Mouse (Mus musculus) 3134 (cell line): ENCODE results near the gene Paqr7.

ENCODE experiments used
- DNase-seq: peaks from one replicate; pipeline ENCODE4 v3.0.0-alpha.2; 2011; ENCODE audit warnings: low spot score; ENCODE audit not compliant: insufficient read length; ENCODE audit errors: extremely low read depth

Gene Paqr7

DNA sequence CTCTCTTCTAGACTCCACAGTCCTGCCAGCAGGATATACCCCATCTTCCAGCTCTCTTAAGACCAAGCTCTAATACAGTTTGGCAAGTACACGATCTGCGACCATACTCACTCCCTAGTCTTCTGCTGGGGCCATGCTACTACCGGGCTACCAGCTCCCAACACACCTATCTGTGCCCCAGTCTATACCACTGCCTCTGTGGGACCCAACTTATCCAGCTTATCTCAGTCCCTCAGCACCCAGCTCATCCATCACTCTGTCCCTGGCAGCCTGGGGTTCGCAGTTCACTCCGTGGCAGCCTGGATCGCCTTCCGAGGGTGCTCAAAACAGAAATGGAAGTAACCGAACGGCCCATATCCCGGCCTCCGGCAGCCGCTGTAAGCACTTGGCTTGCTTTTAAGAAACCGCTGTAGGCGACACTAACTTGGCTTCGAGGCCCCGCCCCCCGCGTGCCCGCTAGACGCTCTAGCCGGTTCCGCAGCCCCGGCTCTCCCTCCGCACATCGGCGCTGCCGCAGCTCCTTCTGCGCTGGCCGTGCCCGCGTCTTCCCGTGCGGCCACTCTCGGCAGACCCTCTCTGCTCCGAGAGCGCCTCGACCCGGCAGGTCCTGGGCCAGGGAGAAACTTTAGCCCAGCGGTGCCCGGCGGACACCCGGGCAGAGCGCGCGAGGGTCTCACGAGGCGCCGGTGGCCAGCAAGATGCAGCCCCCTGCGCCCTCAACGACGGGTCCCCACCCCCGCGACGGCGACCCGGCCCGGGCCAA lies 37.8 kb downstream of the Paqr7 start:
- DNase-seq, result peak; percentile 74

DNA sequence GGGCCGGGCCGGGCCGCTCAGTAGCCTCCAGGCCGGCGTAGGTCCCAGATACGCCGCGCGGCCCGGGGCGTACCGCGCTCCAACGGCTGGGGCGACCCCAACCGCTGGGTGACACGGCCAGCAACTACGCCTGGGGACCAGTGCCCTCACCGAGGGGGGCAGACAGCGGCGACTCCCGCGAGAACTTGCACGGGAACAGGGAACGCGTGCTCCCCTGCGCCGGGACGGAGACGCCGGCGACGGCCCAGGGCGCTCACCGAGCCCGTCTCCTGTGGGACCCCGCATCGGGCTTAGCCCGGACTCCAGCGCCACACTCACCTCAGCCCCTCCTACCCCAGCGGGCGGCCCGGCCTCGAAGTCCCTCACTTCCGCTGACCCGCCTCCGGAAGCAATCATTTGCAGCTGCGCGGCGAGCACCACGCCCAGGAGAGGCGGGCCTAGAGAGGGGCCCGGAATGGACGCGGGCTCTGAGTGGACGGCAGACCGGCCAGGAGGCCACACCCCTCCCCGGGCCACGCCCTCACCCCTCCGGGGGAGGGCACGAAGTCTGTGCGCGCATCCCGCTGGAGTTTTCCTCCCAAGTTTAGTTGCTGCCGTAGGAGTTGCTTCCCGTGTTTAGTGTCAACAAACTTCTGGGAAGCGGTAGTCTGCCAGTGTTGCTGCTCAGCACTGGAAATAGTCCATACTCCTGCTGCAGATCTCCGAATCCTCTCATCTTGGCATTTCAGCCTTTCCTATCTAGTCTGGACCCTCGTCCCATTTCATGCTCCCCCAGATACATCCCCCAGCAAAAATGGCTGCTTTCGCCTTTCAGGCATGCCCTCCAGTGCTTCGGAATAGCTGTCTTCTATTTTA lies 38.7 kb downstream of the Paqr7 start, which contains the start of gene Mtfr1l:
Gene Mtfr1l, minus strand, starts transcription at position 456 of the 855 bp plus-strand sequence.
- DNase-seq, result peak; percentile 98

DNA sequence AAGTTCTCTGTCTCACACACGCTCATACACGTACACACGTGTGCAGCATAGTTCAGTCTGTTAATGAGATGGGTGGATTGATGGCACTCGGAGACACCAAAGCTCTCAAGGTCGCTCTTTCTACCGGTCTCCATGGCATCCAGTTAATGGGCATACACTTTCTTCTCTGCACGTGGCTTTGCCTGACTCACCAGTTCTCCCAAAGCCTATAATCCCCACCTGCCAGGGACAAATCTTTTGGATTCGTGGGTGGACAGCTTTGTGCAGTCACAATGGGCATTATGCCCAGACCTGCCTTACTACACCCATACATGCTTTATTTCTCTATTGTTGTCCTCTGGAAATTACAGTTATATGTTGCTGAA lies 39.3 kb downstream of the Paqr7 start:
- DNase-seq, result no peak

DNA sequence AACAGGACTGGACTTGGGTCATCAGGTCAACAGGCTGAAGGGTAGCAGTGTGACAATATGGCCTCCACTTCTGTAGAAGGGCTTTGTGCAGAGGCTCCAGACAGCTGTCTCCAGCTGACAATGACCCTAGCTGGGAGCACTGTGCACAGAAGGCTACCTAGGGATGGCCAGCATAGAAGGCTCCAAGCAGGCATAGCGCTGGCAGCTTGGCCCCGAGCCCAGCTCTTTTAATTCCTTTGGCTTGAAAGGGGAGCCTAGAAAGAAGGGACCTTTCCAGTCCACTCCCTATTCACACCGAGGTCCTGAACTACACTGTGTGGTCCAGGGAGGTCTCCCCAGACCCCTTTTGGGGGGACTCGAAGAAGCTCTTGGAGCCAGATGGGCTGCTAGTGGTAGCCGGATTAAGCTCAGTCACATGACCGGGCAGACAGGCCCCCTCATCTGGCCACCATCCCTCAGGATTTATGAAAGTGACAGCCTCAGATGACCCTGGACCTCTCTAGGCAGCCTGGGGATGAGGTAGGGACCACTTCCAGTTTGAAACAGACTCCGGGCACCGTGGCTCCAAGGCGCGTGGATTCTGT lies 42.6 kb downstream of the Paqr7 start:
- DNase-seq, result no peak

DNA sequence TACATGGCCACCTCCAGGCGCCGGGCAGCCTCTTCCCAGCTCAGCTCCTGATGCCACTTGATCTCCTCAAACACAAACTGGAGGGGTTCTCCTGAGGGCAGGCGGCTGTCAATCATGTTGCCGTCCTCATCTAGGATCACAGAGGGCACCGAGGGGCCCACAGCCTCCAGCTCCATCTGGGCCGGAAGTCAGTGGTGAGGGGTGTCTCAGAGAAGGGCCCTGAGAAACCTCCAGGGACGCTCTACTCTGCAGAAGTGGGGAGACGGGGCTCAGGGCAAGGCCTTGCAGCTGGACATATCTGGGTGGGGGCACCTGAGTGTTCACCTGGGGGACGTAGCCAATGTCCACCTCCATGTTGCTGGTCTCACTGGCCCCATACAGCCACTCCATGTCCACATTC lies 46.2 kb downstream of the Paqr7 start:
- no peak for DNase-seq

DNA sequence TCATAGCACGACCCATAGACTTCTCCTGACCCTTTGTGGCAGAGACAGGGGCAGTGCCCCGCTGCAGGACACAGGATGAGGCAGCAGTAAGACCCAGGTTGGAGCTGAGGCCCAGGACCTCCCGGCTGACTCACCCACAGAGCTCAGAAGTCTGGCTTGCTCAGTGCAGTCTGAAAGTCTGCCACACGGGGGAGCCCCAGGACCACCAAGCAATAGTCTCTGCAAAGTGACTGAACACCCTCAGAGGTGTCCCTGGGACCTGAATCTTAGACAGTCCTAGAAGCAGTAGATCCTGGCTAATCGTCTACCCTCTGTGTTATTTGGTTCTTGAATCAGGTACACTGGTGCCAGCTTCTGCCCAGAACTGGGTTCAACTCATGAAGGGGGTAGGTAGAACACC lies 46.8 kb downstream of the Paqr7 start:
- peak; percentile 65 for DNase-seq

DNA sequence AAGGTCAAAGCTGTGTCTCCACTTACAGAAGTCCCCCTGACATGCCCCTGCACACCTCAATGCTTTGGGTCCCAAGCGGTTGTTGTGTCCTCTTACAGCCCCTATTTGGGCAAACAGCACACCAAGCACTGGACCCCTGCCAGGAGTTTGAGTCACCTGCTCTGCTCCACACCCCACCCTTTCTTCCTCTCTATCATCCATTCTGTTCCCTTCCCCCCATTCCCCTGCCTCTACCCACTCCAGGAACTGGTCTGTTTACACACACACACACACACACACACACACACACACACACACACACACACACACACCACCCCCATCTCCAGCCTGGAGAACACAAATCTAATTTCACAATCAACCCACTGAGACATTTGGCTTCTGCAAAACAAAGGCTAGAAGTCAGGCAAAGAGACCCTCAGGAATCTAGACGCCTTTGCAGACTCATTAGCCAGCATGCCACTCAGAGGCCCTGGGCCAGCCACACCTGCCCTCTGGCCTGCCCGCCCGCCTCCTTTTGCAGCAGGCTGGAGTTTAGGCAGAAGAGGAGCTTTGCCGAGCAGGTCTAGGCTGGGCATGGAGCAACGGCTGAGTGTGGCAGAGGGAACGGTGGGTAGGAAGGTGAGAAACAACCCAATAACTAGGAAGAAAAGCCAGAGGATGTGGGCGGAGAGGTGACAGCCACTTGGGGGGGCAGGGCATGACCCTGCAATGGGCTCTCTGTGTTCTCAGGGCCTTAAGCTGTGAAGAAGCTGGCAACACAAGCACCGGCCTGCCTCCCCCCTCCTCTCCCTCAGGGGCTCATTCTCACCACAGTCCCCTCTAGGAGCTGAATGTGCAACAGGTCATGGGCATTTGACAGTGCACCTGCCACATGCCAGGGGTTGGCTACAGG lies 50.6 kb downstream of the Paqr7 start:
- DNase-seq, result no peak

DNA sequence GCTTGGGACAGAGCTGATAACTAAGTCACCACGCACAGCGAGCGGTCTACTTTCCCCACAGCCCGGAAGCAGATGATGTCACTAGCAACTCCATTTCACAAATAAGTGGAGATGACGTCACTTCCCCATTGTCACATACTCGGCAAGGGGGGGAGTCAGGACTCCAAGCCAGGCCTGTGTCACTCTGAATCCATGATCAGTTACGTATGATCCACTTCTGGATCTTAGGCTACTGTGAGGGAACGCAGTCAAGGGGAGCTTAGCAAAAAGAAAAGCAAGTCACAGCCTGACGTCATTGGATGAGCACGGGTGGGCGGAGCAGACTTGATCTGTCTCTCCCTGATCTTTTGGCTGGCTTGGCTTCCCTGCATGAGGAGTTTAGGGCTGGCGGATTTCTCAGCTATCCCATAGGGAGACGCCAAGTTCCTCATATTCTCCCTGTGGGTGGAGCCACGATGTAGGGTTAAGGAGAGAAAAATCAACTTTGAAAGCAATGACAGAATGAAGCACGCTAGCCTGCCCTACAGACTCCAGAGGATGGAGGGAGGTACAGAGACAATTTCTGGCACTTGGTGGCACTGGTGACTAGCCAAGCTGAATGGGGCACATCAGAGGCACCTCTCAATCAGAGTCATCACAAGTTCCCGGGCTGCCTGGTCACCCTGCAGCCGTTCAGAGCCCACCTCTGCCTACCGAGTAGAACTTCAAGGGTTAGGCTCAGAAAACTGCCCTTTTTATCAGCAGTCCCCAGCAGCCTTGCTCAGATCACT lies 51.9 kb downstream of the Paqr7 start:
- DNase-seq, result no peak

DNA sequence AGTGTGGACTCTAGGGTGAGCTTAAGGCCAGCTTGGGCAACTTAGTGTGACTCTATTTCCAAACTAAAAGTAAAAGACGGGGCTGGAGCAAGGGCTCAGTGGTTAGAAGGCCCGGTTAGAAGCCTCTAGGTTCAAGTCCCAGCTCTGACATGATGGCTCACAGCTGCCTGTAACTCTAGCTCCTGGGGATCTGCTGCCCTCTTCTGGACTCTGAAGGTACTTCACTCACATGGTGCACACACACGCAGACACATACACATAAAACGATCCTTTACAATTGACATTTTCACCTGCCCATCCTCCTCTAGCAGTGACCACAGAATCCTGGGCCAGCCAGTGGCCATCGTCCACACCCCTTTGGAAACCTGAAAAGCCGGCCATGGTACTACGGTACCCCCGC lies 53.4 kb downstream of the Paqr7 start:
- DNase-seq, result no peak

DNA sequence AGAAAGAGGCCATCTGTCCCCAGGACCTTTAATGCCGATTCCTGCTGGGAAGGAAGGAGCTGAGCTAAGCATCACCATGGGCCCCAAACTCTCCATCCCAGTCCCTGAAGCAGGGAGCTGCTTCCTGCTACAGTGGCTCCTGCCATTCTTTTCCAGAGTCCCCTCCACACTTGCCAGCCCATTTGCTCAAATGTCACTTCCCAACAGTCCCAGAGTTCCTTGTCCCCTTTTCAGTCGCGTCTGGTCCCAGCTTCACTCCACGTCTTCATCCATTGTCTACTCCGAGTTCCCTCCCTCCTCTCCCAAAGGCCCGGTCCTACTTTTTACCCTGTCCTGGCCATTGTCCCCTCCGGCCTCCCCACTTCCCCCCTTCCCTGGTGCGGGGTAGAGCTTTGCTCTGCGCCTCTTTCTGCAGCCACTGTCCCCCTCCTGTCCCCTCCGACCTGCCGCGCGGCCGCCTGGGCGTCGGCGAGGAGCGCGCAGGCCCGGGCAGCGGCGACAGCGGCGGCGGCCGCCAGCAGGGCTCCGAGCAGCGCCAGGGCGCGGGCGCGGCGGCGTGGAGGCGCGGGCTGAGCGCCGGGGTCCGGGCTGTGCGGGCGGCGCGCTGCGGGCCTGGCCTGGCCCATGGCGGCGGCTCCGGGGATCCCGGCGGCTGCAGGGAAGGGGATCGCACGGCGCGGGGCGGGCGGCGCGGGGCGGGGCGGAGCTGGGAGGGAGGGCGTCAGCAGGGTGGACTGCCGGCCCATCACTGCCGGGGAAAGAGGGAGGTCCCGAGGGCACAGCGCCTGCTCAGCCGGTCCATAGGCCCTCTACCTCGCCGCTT lies 55.2 kb downstream of the Paqr7 start, which contains the start of gene Selenon:
Gene Selenon, minus strand, starts transcription at position 673 of the 823 bp plus-strand sequence.
- DNase-seq, result peak; percentile 70

DNA sequence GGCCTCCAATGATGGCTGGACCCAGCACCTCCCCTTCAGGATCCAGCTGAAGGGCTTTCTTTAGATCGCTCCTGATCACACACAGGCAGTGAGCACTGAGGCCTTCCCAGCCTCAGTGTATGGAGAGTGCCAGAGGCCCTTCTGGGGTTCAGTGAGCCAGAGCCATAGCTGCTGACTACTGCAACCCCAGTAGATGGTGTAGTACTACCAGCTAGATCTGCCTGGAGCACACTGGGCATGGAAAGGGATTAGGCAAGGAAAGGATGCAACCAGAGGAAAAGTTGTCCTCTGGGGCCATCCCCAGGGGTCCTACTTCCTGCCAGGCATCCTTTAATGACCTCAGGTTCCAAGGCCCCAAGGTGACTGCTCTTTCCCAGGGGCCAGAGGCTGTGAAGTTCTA lies 57.1 kb downstream of the Paqr7 start:
- DNase-seq, result no peak

DNA sequence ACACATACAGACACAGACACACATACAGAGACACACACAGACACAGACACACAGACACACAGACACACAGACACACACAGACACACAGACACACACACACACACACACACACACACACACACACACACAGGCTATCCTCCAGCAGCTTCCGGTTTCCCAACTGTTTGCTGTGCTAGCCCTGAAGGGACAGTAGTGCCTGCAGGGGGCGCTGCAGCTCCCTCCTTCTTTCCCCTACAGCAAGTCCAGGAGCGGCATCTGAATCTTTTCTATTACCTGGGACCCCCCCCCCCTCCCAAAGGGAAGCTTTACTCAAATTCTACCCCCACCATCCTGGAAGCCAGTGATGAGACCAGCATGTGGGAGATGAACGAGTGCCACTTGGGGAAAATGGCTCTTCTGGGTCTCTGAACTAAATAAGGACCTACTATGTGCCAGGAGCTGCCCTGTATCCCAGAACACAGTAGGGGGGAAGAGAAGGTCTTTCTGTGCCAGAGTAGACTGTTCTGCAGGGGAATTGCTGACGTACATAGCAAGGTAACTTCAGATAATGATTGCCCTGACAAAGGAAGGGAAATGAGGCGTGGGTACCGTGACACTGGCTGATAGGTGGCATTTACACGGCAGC lies 59.6 kb downstream of the Paqr7 start:
- DNase-seq, result no peak

DNA sequence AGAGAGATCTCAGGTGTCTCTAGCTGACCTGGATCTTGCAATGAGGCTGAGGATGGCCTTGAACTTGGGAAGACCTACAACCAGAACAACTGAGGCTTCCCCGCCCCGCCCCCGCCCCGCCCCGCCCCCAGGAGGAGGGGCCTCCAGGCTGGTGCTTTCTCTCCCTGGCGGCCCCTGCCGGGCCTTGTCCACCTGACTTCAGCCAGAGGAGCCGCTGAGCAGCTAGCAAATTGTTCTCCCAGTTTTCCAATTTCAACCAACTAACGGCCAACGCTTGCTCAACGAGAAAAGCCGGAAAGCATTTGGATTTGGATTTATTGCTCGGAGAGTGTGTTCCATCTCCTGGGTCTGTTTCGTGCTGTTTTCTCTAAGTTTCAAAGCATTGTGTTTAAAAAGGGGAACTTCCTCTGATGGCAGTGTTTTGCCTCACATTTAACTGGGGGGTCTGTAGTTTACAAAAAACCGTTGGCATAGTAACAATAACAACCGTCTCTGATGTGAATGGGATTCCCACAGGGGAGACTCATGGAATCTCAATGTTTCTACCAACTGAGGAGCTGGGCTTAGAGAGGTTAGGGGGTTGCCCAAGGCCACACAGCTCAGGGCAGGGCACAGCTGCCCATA lies 61.2 kb downstream of the Paqr7 start:
- no peak for DNase-seq

DNA sequence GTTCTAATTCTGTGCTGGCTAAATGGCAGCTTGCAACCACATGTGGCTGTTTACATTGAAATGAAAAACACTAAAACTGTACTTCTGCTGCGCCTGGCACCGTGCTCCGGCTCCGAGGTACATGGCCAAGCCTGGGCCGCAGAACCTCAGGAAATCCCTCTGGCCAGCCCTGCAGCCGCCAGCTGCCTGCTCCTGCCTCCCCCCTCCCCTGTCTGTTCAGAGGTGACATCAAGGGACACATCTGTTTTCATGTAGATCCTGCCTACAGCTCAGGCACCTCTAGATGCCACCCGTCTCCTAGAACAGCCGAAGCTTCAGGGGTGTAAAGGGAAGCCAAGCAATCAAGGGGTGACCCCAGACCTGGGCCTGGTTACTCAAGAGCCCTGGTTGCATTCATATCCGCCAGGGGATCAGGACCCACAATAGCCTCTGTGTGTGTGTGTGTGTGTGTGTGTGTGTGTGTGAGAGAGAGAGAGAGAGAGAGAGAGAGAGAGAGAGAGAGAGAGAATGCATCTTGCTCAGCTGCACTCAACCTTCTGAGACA lies 62.1 kb downstream of the Paqr7 start:
- peak; percentile 55 for DNase-seq

DNA sequence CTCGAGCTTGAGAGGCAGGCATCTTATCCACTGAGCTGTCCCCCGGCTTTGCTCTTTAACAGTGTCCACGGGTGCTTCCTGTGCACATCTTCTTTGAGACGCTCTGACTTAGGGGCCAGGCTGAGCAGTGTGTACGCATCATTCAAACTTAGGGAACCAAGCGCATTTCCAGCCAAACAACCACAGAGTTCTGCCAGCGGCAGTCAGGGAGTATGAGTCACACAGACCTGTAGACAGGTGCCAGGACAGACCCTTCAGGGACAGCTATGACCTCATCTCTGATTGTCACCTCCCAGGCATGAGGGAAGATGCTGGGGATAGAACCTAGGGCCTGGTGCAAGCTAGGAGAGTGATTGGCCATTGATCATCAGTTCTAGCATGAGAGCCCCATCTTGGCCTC lies 62.7 kb downstream of the Paqr7 start:
- peak; percentile 67 for DNase-seq
